Mouse (Mus musculus) neural tube, embryonic 14.5 days (tissue): ENCODE results near the gene Olfr556. TPM values are rescaled to one million over a fixed set of nuclear protein-coding genes. Genes with fewer than 3 reads are reported as not detected.
"Not testable (repeated sequence)": the region's sequence is repeated elsewhere in the genome, so short reads cannot be mapped to it uniquely, and the experiment has no call there.

ENCODE experiments used
- ATAC-seq: fragments of 200-750 bp; cut with Nextera tagmentation; 2 replicates; pipeline ENCODE4 v1.8.0; 2017; ENCODE audit warnings: low read depth, mild to moderate bottlenecking, moderate TSS enrichment, moderate library complexity
- H3K27ac ChIP-seq: fragments of 300-500 bp; sonication (generic); 2 replicates; pipeline ENCODE4 v1.5.1; 2014; ENCODE audit warnings: low read depth, mild to moderate bottlenecking, control low read depth, low read length, moderate library complexity, mixed read lengths
- H3K27me3 ChIP-seq: fragments of 300-500 bp; sonication (generic); 2 replicates; pipeline ENCODE4 v1.6.1; 2014; ENCODE audit warnings: low read length; ENCODE audit not compliant: control insufficient read depth, insufficient read depth
- H3K36me3 ChIP-seq: fragments of 300-500 bp; sonication (generic); 2 replicates; pipeline ENCODE4 v1.6.1; 2014; ENCODE audit warnings: low read length, mixed read lengths; ENCODE audit not compliant: control insufficient read depth, insufficient read depth
- H3K4me1 ChIP-seq: fragments of 300-500 bp; sonication (generic); 2 replicates; pipeline ENCODE4 v1.6.1; 2014; ENCODE audit warnings: low read length; ENCODE audit not compliant: control insufficient read depth, insufficient read depth
- H3K4me2 ChIP-seq: fragments of 300-500 bp; sonication (generic); 2 replicates; pipeline ENCODE4 v1.6.1; 2014; ENCODE audit warnings: mild to moderate bottlenecking, low read depth, low read length, control low read depth
- H3K4me3 ChIP-seq: fragments of 300-500 bp; sonication (generic); 2 replicates; pipeline ENCODE4 v1.5.1; 2014; ENCODE audit warnings: low read depth, low read length, control low read depth, mixed read lengths
- H3K9ac ChIP-seq: fragments of 300-500 bp; sonication (generic); replicated peaks from 2 replicates; pipeline ENCODE4 v1.6.1; 2014; ENCODE audit warnings: low read depth, mild to moderate bottlenecking, control low read depth, low read length, mixed read lengths
- H3K9me3 ChIP-seq: fragments of 300-500 bp; sonication (generic); 2 replicates; pipeline ENCODE4 v1.6.1; 2016; ENCODE audit warnings: low read length; ENCODE audit not compliant: control insufficient read depth
- WGBS: fragments of 180-500 bp; shearing (Covaris S2); extraction: QIAGEN DNeasy Blood & Tissue Kit; methylation state at CpG from one replicate; pipeline ENCODE4 v1.1.7; 2014; 5-methylcytosine and 5-hydroxymethylcytosine counted together
- polyA plus RNA-seq: library from polyadenylated mRNA; unstranded; fragments of >200 nt; fragmentation: Nextera tagmentation; extraction: Ambion mirVana; gene quantifications from 2 replicates; pipeline ENCODE4 v1.2.1, GENCODE M21; 2014

Gene Olfr556
- polyA plus RNA-seq, result not detected in 2 replicates

DNA sequence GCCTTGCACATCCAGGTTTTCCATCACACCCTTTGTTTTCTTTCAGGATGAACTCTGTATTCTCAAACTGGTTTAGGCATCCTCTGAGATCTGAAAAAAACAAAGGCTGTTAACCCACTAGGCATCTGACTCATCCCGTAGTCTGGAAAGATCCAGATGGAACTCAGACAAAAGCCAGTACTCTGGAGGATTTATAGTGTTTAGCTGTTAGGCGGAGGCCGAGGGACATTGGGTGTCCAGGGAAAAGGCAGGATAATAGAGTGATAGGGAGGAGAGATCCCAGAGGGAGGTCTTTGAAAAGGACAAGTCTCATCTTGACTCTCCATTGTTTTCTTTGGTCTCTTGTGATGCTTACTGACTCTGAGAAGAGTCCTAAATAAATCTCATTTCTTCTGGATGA, at the start of gene Olfr556:
Gene Olfr556, plus strand, starts transcription at position 301 of the 400 bp plus-strand sequence.
- 11% methylated on average over 3 of the region's 3 CpGs for WGBS
- Histone ChIP-seq H3K27ac (no peak within 1 kb of the TSS), H3K4me3 (no peak within 1 kb of the TSS), H3K9me3 (no peaks in the 10 kb centered on the region), H3K27me3 (no peaks in the 10 kb centered on the region), H3K4me1 (no peaks in the 10 kb centered on the region), H3K4me2 (no peak within 1 kb of the TSS), H3K36me3 (no peaks in the 10 kb centered on the region), H3K9ac (no peak within 1 kb of the TSS)
- ATAC-seq, result no peak

DNA sequence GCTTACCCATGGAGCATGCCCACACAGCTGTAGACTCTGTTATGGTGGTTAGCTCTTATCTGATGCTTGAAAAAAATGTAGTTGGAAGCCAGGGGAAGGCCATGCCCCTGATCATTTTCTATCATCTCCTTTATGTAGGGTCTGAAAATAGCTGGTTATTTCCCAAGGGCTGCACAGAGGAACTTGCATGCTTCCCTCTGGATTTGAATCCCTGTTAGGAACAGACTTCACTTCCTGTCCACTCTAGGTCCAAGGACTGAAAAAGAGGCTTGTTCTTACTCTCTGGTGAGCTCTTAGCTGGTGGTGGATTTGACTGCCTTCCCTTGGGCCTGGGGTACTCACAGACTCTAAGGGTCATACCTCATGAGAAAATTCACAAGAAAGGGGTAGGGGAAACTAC, 46.6 kb upstream of the Olfr556 start, which contains the start of gene Olfr553:
Gene Olfr553, minus strand, starts transcription at position 101 of the 400 bp plus-strand sequence.
- Histone ChIP-seq H3K4me1 (no peaks in the 10 kb centered on the region), H3K27ac (no peak within 1 kb of the TSS), H3K27me3 (no peaks in the 10 kb centered on the region), H3K9me3 (no peaks in the 10 kb centered on the region), H3K4me2 (no peak within 1 kb of the TSS), H3K36me3 (no peaks in the 10 kb centered on the region), H3K4me3 (no peak within 1 kb of the TSS), H3K9ac (no peak within 1 kb of the TSS)
- no peak for ATAC-seq

- H3K4me1 ChIP-seq, result no peaks in the 10 kb centered on the region
- H3K36me3 ChIP-seq, result no peaks in the 10 kb centered on the region
- no peak overlapping the region for H3K27ac ChIP-seq
- H3K9ac ChIP-seq, result no peak overlapping the region
- no peaks in the 10 kb centered on the region for H3K9me3 ChIP-seq
- H3K4me2 ChIP-seq, result no peak overlapping the region
- no peak for ATAC-seq
- 67% methylated on average over 5 of the region's 5 CpGs for WGBS
- H3K27me3 ChIP-seq, result no peaks in the 10 kb centered on the region
- H3K4me3 ChIP-seq, result no peak overlapping the region
These were observed 45.1 kb upstream of the Olfr556 start for GRCm38 (mm10) chr7:102619608-102620007.

- WGBS, result 89% methylated on average over 15 of the region's 19 CpGs
- not testable (repeated sequence) for H3K27ac ChIP-seq, H3K4me3 ChIP-seq, H3K4me2 ChIP-seq, ATAC-seq, H3K9ac ChIP-seq, H3K27me3 ChIP-seq, H3K9me3 ChIP-seq, H3K4me1 ChIP-seq, H3K36me3 ChIP-seq
These were observed 44.3 kb upstream of the Olfr556 start for GRCm38 (mm10) chr7:102620368-102620767.

GRCm38 (mm10) chr7:102636665-102637064, 28.0 kb upstream of the Olfr556 start:
- Histone ChIP-seq H3K9ac (no peak overlapping the region), H3K27me3 (no peaks in the 10 kb centered on the region), H3K27ac (no peak overlapping the region), H3K4me2 (no peak overlapping the region), H3K36me3 (no peaks in the 10 kb centered on the region), H3K4me1 (no peaks in the 10 kb centered on the region), H3K9me3 (no peaks in the 10 kb centered on the region), H3K4me3 (no peak overlapping the region)
- WGBS, result 32% methylated on average over 3 of the region's 3 CpGs
- no peak for ATAC-seq

- H3K27ac ChIP-seq, result no peak within 1 kb of the TSS
- H3K27me3 ChIP-seq, result no peaks in the 10 kb centered on the region
- H3K4me3 ChIP-seq, result no peak within 1 kb of the TSS
- 78% methylated on average over 1 of the region's 1 CpGs for WGBS
- no peak within 1 kb of the TSS for H3K4me2 ChIP-seq
- no peaks in the 10 kb centered on the region for H3K4me1 ChIP-seq
- H3K36me3 ChIP-seq, result no peaks in the 10 kb centered on the region
- no peaks in the 10 kb centered on the region for H3K9me3 ChIP-seq
- no peak within 1 kb of the TSS for H3K9ac ChIP-seq
- ATAC-seq, result no peak
These were observed 26.6 kb upstream of the Olfr556 start, which contains the start of gene Olfr554 for GRCm38 (mm10) chr7:102638132-102638531. Gene Olfr554 (plus strand): TSS chr7:102638432.

DNA sequence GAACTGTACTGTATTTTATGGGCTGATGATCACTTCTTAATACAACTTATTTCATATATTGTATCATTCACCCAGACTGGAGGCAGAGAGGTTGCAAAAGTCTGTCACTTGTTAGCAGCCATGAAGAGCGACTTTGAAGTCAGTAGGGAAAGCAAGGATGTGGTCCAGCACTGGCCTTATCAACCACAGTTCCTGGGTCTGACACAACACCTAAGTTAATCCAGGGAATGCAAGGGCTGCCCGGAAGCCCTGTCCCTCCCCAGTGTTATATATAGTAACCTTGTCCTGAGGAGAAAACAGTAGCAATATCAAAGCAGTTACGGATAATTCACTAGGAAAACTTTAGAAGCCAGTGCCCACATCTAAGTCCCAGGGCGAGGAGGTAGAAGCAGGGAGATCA, 19.8 kb upstream of the Olfr556 start:
- H3K4me3 ChIP-seq, H3K9ac ChIP-seq: not testable (repeated sequence)
- 85% methylated on average over 3 of the region's 4 CpGs for WGBS

DNA sequence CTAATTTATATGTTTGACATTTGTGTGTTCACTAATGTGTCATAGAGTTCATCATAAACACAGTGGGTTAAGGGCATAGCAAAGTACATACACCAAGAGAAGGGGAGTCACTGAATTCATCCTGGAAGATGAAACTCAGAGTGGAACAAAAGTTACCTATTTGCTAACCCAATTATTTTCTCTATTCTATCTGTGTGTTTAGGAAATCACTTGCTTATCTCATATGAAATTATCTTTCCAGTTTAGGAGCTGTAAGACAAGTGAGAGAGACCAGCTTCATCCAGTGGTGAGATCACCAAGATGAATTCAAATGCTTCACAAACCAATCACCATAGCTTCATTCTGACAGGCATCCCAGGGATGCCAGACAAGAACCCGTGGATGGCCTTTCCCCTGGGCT, 6.2 kb upstream of the Olfr556 start, which contains the start of gene Olfr555:
Gene Olfr555, plus strand, starts transcription at position 301 of the 400 bp plus-strand sequence.
- Histone ChIP-seq H3K9me3 (no peaks in the 10 kb centered on the region), H3K27me3 (no peaks in the 10 kb centered on the region), H3K4me3 (no peak within 1 kb of the TSS), H3K36me3 (no peaks in the 10 kb centered on the region), H3K4me2 (no peak within 1 kb of the TSS), H3K9ac (no peak within 1 kb of the TSS), H3K27ac (no peak within 1 kb of the TSS), H3K4me1 (no peaks in the 10 kb centered on the region)
- no peak for ATAC-seq
- 71% methylated on average over 1 of the region's 1 CpGs for WGBS

More for the DNA sequence above, 19.8 kb upstream of the Olfr556 start:
- not testable (repeated sequence) for ATAC-seq, H3K36me3 ChIP-seq, H3K27ac ChIP-seq, H3K9me3 ChIP-seq, H3K4me1 ChIP-seq, H3K27me3 ChIP-seq, H3K4me2 ChIP-seq

DNA sequence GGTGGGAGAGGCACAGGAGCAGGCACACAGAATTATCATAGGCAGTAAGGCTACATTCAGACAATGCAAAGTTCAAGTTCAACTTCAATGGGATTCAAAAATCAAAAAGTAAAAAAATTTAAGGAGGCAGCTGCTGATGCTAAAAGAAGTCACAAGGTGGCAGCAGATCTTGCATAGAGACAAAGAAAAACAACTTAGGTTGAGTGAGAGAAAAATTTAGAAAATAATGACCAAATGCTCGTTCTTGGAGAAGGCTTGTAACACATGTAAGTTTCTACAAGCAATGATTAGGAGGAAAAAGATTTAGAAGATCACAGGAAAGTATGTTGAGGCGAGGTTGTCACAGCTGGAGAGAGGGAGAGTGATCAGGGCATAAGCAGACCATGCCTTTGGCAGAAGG, 679 bp downstream of the Olfr556 start:
- no peak overlapping the region for H3K4me2 ChIP-seq
- H3K4me1 ChIP-seq, result no peaks in the 10 kb centered on the region
- no peaks in the 10 kb centered on the region for H3K36me3 ChIP-seq
- no peak overlapping the region for H3K27ac ChIP-seq
- H3K4me3 ChIP-seq, result no peak overlapping the region
- no peak for ATAC-seq
- H3K9ac ChIP-seq, result no peak overlapping the region
- no peaks in the 10 kb centered on the region for H3K9me3 ChIP-seq
- no peaks in the 10 kb centered on the region for H3K27me3 ChIP-seq
- 44% methylated on average over 2 of the region's 2 CpGs for WGBS
